Mouse (Mus musculus) limb, embryonic 13.5 days (tissue): ENCODE data around the gene Fras1. TPM values are rescaled to one million over a fixed set of nuclear protein-coding genes. Genes with fewer than 3 reads are reported as not detected.

Source experiments
- ATAC-seq: fragments of 200-750 bp; cut with Nextera tagmentation; 2 replicates; pipeline ENCODE4 v1.8.0; 2017; ENCODE audit warnings: low read depth, moderate number of reproducible peaks, moderate TSS enrichment; ENCODE audit not compliant: low FRiP score
- H3K27ac ChIP-seq: fragments of 300-500 bp; sonication (generic); 2 replicates; pipeline ENCODE4 v1.5.1; 2015; ENCODE audit warnings: inconsistent platforms, mild to moderate bottlenecking, moderate library complexity
- H3K27me3 ChIP-seq: fragments of 300-500 bp; sonication (generic); 2 replicates; pipeline ENCODE4 v1.6.1; 2015; ENCODE audit warnings: mild to moderate bottlenecking, inconsistent platforms
- H3K36me3 ChIP-seq: fragments of 300-500 bp; sonication (generic); 2 replicates; pipeline ENCODE4 v1.6.1; 2015; ENCODE audit warnings: inconsistent platforms, mild to moderate bottlenecking, moderate library complexity
- H3K4me1 ChIP-seq: fragments of 300-500 bp; sonication (generic); 2 replicates; pipeline ENCODE4 v1.6.1; 2015; ENCODE audit warnings: inconsistent platforms
- H3K4me2 ChIP-seq: fragments of 300-500 bp; sonication (generic); replicated peaks from 2 replicates; pipeline ENCODE4 v1.6.1; 2015; ENCODE audit warnings: inconsistent platforms, mild to moderate bottlenecking, moderate library complexity
- H3K4me3 ChIP-seq: fragments of 300-500 bp; sonication (generic); 2 replicates; pipeline ENCODE4 v1.5.1; 2015; ENCODE audit warnings: moderate library complexity, mild to moderate bottlenecking, inconsistent platforms
- H3K9ac ChIP-seq: fragments of 300-500 bp; sonication (generic); 2 replicates; pipeline ENCODE4 v1.6.1; 2015; ENCODE audit warnings: mild to moderate bottlenecking, inconsistent platforms
- H3K9me3 ChIP-seq: fragments of 300-500 bp; sonication (generic); 2 replicates; pipeline ENCODE4 v1.6.1; 2016; ENCODE audit warnings: inconsistent platforms
- WGBS: fragments of 180-500 bp; shearing (Covaris S2); methylation state at CpG from one replicate; pipeline ENCODE4 v1.1.7; 2015; 5-methylcytosine and 5-hydroxymethylcytosine counted together
- polyA plus RNA-seq: library from polyadenylated mRNA; unstranded; fragments of >200 nt; fragmentation: Nextera tagmentation; extraction: Ambion mirVana; gene quantifications from 2 replicates; pipeline ENCODE4 v1.2.1, GENCODE M21; 2015

Fras1 gene
- 20.4 and 21.8 TPM in 2 replicates for polyA plus RNA-seq

- H3K36me3 ChIP-seq = no peaks in the 10 kb centered on the region
- peaks cover 9% of the 10 kb centered on the region; the same call in 1 of the 2 replicates for H3K27me3 ChIP-seq
- H3K4me3 ChIP-seq = peak within 1 kb of the TSS; percentile 67
- H3K27ac ChIP-seq = peak within 1 kb of the TSS; percentile 79
- H3K4me1 ChIP-seq = peaks cover 25% of the 10 kb centered on the region
- no peaks in the 10 kb centered on the region for H3K9me3 ChIP-seq
- peak; percentile 78 for ATAC-seq
- H3K9ac ChIP-seq = peak within 1 kb of the TSS; percentile 71
- under 1% methylated on average over 16 of the region's 16 CpGs for WGBS
- H3K4me2 ChIP-seq = peak within 1 kb of the TSS; percentile 93
These were observed at the start of gene Fras1 for GRCm38 (mm10) chr5:96373567-96373985. Gene Fras1, plus strand, starts transcription at chr5:96373955.

GRCm38 (mm10) chr5:96331048-96331737, 42.6 kb upstream of the Fras1 start:
- H3K4me2 ChIP-seq = peak overlapping the region; percentile 36
- no peak for ATAC-seq
- no peak overlapping the region for H3K27ac ChIP-seq
- no peak overlapping the region for H3K4me3 ChIP-seq
- H3K9me3 ChIP-seq = no peaks in the 10 kb centered on the region
- no peaks in the 10 kb centered on the region for H3K36me3 ChIP-seq
- no peaks in the 10 kb centered on the region for H3K27me3 ChIP-seq
- WGBS = 66% methylated on average over 25 of the region's 25 CpGs
- H3K9ac ChIP-seq = no peak overlapping the region
- H3K4me1 ChIP-seq = peaks cover 15% of the 10 kb centered on the region

DNA sequence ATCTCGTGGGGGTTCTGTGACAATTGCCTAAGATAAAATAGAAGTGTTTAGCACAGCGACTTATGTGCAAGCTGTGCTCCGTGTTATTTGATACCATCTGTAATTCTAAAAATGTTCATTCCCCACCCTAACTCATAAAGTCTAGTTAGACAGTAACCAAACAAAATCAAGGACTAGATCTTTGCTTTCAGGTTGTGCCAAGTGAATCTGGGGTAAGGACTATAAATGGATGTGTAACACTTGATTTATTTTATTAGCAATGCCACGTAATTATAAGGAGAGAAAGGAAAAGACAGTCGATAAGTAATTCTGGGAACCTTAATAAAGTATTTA, 42.1 kb upstream of the Fras1 start:
- no peak for ATAC-seq
- Histone ChIP-seq H3K27me3 (no peaks in the 10 kb centered on the region), H3K4me3 (no peak overlapping the region), H3K36me3 (no peaks in the 10 kb centered on the region), H3K27ac (no peak overlapping the region), H3K9me3 (no peaks in the 10 kb centered on the region), H3K4me1 (peaks cover 15% of the 10 kb centered on the region), H3K4me2 (peak overlapping the region; percentile 36), H3K9ac (no peak overlapping the region)
- WGBS = 42% methylated on average over 5 of the region's 5 CpGs

DNA sequence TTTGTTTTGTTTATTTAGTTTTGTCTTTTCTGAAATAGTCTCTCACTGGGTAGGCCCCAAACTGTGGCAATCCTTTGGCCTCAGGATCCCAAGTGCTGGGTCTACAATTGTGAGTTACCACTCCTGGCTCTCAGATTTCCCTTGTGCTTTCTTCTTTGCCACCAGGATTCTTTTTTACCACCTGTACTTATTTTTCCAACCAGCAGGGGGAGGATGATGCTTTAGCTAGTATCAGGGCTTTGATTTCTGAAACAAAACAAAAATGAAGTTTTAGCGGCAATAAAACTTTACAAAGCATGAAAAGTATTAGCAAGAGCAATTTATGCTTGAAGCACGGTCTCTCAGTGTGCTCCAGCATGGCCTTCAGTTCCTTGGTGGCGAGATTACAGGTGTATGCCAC, 39.8 kb upstream of the Fras1 start:
- Histone ChIP-seq H3K9ac (no peak overlapping the region), H3K9me3 (no peaks in the 10 kb centered on the region), H3K4me1 (peaks cover 15% of the 10 kb centered on the region), H3K27ac (no peak overlapping the region), H3K36me3 (no peaks in the 10 kb centered on the region), H3K4me3 (no peak overlapping the region), H3K4me2 (no peak overlapping the region), H3K27me3 (no peaks in the 10 kb centered on the region)
- 55% methylated on average over 3 of the region's 3 CpGs for WGBS
- ATAC-seq = no peak

DNA sequence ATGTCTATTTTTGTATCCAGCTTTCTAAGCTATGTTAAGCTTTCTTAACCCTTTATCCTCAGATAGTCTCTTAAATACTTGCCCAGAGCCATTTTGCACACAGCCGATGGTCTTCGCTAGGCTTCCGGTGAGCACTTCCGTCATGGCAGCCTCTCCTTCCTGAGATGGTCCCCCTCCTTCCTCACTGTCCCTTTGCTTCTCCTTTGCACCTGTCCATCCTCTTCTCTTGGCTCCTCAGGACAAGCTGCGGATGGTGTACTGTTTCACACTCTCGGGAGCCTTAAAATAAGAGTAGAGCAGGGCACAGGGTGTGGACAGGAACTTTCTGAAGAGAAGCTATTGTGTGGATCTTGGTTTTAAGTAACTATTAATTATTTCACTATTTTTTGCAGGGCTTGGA, 33.2 kb upstream of the Fras1 start:
- Histone ChIP-seq H3K4me2 (no peak overlapping the region), H3K27ac (no peak overlapping the region), H3K4me3 (no peak overlapping the region), H3K9ac (no peak overlapping the region), H3K9me3 (no peaks in the 10 kb centered on the region), H3K4me1 (no peaks in the 10 kb centered on the region), H3K36me3 (no peaks in the 10 kb centered on the region), H3K27me3 (no peaks in the 10 kb centered on the region)
- no peak for ATAC-seq
- 87% methylated on average over 6 of the region's 6 CpGs for WGBS

DNA sequence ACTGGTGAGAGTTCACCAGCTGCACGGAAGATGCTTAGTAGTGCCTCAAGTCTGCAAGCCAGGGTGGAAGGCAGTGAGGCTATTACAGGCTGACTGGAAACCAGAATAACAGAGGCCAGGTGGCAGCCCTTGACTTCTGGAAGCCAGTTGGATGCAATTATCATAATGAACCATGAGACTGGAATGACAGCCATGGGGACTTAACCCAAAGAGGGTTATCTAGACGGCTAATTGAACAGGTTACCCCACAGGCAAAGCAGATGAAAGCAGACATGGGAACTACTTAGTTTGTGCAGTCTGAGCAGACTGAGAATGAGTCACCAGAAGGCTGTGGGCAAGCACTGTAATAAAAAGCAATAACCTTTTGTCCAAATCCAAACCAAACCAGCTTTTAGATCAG, 28.8 kb upstream of the Fras1 start:
- H3K4me1 ChIP-seq = no peaks in the 10 kb centered on the region
- H3K27me3 ChIP-seq = no peaks in the 10 kb centered on the region
- 34% methylated on average over 2 of the region's 2 CpGs for WGBS
- ATAC-seq = no peak
- H3K36me3 ChIP-seq = no peaks in the 10 kb centered on the region
- H3K9me3 ChIP-seq = no peaks in the 10 kb centered on the region
- H3K4me2 ChIP-seq = no peak overlapping the region
- no peak overlapping the region for H3K9ac ChIP-seq
- no peak overlapping the region for H3K4me3 ChIP-seq
- no peak overlapping the region for H3K27ac ChIP-seq

- no peak overlapping the region for H3K9ac ChIP-seq
- no peaks in the 10 kb centered on the region for H3K36me3 ChIP-seq
- no peak overlapping the region for H3K4me2 ChIP-seq
- H3K4me3 ChIP-seq = no peak overlapping the region
- H3K27me3 ChIP-seq = no peaks in the 10 kb centered on the region
- H3K9me3 ChIP-seq = 0 out of 2 replicates have a peak, but pooled peaks cover 3% of the 10 kb centered on the region
- H3K4me1 ChIP-seq = no peaks in the 10 kb centered on the region
- H3K27ac ChIP-seq = no peak overlapping the region
- no peak for ATAC-seq
These were observed 21.8 kb upstream of the Fras1 start for GRCm38 (mm10) chr5:96351963-96352362.

GRCm38 (mm10) chr5:96363950-96364349, 9.8 kb upstream of the Fras1 start:
- H3K4me1 ChIP-seq = no peaks in the 10 kb centered on the region
- WGBS = 40% methylated on average over 4 of the region's 4 CpGs
- H3K4me3 ChIP-seq = no peak overlapping the region
- no peak overlapping the region for H3K9ac ChIP-seq
- ATAC-seq = no peak
- no peak overlapping the region for H3K27ac ChIP-seq
- H3K9me3 ChIP-seq = no peaks in the 10 kb centered on the region
- H3K27me3 ChIP-seq = no peaks in the 10 kb centered on the region
- H3K4me2 ChIP-seq = no peak overlapping the region
- H3K36me3 ChIP-seq = no peaks in the 10 kb centered on the region

- Histone ChIP-seq H3K36me3 (no peaks in the 10 kb centered on the region), H3K4me1 (no peaks in the 10 kb centered on the region), H3K4me3 (no peak overlapping the region), H3K9me3 (no peaks in the 10 kb centered on the region), H3K27ac (no peak overlapping the region), H3K27me3 (no peaks in the 10 kb centered on the region), H3K4me2 (no peak overlapping the region), H3K9ac (no peak overlapping the region)
- WGBS = 78% methylated on average over 5 of the region's 5 CpGs
- ATAC-seq = no peak
These were observed 8.2 kb upstream of the Fras1 start for GRCm38 (mm10) chr5:96365590-96365989.

DNA sequence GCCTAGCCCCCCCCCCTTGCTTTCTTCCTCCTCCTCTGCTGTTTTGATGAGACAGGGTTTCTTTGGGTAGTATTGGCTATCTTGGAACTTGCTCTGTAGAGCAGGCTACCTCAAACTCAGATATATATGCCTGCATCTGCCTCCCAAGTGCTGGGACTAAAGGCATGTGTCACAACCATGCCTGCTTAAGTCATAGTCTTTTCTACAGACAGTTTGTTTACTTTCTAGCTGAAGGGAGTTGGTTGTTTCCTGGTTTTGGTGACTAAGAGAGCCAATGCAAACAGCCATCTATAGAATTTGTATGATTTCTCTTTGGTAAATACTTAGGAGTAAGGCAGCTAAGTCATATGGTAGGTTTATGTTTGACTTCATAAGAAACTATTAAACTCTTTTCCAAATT, 6.5 kb upstream of the Fras1 start:
- Histone ChIP-seq H3K9ac (no peak overlapping the region), H3K27ac (no peak overlapping the region), H3K9me3 (no peaks in the 10 kb centered on the region), H3K27me3 (no peaks in the 10 kb centered on the region), H3K4me2 (no peak overlapping the region), H3K36me3 (no peaks in the 10 kb centered on the region), H3K4me1 (no peaks in the 10 kb centered on the region), H3K4me3 (no peak overlapping the region)
- no peak for ATAC-seq

DNA sequence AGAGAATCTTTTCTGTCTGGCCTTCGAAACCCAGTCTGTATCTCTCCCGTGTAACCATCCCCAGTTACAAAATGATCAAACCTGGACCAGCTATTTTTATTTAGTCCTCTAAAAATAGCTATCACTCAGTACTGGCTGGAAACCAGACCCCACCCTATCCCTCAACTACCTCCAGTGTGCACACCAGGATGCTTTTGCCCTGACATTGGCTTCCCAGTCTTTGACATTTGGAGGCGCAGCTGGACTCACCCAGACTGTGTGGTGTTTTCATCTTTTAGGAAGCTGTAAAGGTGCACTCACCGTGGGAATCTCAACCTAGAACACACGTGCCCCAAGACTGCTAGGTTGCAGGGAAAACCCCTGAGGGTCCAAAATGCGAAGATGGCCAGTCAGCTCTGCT, 649 bp upstream of the Fras1 start:
- 0 out of 2 replicates have a peak, but pooled peaks have one; percentile 0 for ATAC-seq
- Histone ChIP-seq H3K9me3 (no peaks in the 10 kb centered on the region), H3K9ac (peak overlapping the region; percentile 71), H3K36me3 (no peaks in the 10 kb centered on the region), H3K4me1 (peaks cover 25% of the 10 kb centered on the region), H3K27ac (peak overlapping the region; percentile 79), H3K27me3 (peaks cover 9% of the 10 kb centered on the region; the same call in 1 of the 2 replicates), H3K4me2 (peak overlapping the region; percentile 93), H3K4me3 (peak overlapping the region; percentile 67)
- WGBS = 34% methylated on average over 6 of the region's 6 CpGs

DNA sequence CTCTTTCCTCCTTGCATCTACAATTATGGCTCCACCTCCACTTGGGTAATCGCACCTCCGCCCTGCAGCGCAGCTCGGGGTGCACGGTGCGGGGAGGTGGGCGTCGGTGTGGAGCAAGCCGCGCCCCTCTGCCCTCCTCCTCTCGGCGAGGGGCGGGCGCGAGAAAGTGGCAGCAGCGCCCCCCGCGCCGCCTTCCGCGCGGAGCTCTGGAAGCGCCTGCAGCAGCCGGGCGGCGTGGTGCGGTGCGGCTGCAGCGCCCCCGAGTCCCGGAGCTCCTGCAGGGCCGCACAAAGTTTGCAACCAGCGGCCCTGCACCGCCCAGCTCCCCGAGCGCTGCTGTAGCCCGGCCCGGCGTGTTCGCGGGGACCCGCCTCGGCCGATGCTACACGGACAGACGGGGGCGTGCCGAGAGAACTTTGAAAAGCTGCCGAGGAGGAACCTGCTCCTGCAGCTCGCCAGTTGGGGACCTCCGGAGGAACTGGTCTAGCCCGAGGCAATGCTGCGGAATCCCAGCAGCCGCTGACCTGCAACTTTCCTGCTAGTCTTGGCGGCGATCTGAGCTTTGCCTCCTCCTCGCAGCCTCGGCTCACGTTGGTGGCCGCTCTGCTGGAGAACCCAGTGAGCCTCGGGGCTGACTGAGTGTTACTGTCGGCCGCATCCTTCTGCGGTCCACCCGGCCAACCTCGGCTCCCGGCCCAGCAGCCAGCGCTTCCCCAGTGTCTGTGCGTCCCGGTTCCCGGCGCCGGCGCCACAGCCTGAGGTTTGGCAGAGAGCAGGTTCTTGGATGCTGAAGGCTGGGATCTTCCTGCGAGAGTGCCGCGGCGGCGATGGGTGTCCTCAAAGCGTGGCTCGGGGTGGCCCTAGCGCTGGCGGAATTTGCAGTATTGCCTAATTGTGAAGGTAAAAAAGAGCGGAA, 489 bp downstream of the Fras1 start:
- Histone ChIP-seq H3K36me3 (no peaks in the 10 kb centered on the region), H3K27ac (peak overlapping the region; percentile 79), H3K9me3 (no peaks in the 10 kb centered on the region), H3K9ac (peak overlapping the region; percentile 71), H3K4me3 (peak overlapping the region; percentile 67), H3K4me1 (peaks cover 25% of the 10 kb centered on the region), H3K4me2 (peak overlapping the region; percentile 93), H3K27me3 (peaks cover 9% of the 10 kb centered on the region; the same call in 1 of the 2 replicates)
- peak; percentile 93 for ATAC-seq
- under 1% methylated on average over 66 of the region's 84 CpGs for WGBS
